Mouse (Mus musculus): ENCODE measurements around the gene Jph2. TPM values are rescaled to one million over a fixed set of nuclear protein-coding genes. Genes with fewer than 3 reads are reported as not detected.
A peak's percentile ranks its signal among the peaks of the same experiment; 100 is the strongest.

Gene Jph2
- polyA plus RNA-seq, 1 experiment = 14.7 TPM

DNA sequence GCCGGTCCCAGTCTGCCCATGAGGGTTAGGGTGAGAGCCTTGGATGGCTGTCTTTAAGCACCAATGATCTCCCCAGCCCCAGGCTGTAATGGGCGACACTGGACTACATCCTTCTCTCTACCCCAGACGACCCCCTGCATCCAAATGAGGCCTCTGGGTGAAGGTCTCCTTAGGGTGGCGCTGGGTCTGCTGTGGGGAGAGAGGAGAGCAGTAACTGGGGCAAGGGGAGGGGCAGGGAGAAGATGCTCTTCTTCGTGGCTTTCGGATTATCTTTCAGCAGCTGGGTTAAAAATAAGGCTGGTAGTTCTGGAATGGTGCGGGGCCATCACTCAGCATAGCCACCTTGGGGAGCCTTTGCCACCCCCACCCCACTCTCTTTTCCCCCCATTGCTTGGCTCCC, 49.1 kb downstream of the Jph2 start:
- 87% methylated on average over 7 of the region's 7 CpGs for WGBS
- TF ChIP-seq POLR2A (IDR thresholded peaks at IDR 0.05; ENCODE audit: control insufficient read depth, extremely low read depth, insufficient read depth, low read length, poor library complexity) (no peak), CTCF (IDR thresholded peaks at IDR 0.05; ENCODE audit: borderline replicate concordance, control insufficient read depth, extremely low read depth, insufficient read depth, low read length, poor library complexity) (no peak)
- Histone ChIP-seq H3K4me3 (ENCODE audit: control insufficient read depth, insufficient read depth, low read length) (no peak overlapping the region), H3K36me3 (ENCODE audit: control insufficient read depth, insufficient read depth, low read length) (no peaks in the 10 kb centered on the region), H3K27me3 (ENCODE audit: control insufficient read depth, insufficient read depth, low read length) (no peaks in the 10 kb centered on the region), H3K27ac (ENCODE audit: control insufficient read depth, insufficient read depth, low read length) (no peak overlapping the region), H3K4me1 (replicated peaks; ENCODE audit: control insufficient read depth, insufficient read depth, low read length) (no peaks in the 10 kb centered on the region)
- DNase-seq = no peak

DNA sequence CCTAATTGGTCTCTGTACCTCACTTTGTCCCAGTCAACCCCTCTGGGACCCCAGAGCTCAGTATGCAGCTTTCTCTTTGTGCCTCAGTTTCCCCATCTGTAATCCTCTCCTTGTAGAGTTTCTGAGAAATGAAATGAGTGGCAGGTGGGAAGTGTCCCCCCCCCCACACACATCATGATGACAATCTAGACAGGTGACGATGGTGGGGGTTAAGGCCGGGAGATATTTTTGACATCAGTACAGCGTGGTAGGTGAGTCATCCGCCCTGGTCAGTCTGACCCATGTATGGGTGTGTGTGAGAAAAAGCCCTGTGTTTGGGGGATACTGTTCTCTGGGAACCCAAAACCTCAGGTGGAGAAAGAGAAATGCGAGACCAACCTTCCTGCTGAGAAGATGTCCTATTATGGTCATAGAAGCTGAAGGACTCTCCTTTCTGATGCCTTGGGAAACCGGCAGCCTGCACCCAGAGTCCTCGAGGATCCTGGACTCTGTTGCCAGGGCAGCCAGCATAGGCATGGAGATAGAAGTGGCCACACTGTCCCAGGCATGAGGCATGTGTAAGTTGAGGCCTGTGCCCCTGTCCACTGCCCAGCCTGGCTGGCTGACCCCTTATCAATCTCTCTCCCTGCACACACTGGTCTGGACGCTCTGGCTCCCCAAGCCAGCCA, 50.1 kb downstream of the Jph2 start:
- Histone ChIP-seq H3K27me3 (ENCODE audit: control insufficient read depth, insufficient read depth, low read length) (no peaks in the 10 kb centered on the region), H3K36me3 (ENCODE audit: control insufficient read depth, insufficient read depth, low read length) (no peaks in the 10 kb centered on the region), H3K27ac (ENCODE audit: control insufficient read depth, insufficient read depth, low read length) (no peak overlapping the region), H3K4me3 (ENCODE audit: control insufficient read depth, insufficient read depth, low read length) (no peak overlapping the region), H3K4me1 (replicated peaks; ENCODE audit: control insufficient read depth, insufficient read depth, low read length) (no peaks in the 10 kb centered on the region)
- no peak for DNase-seq
- 86% methylated on average over 8 of the region's 8 CpGs for WGBS
- TF ChIP-seq CTCF (IDR thresholded peaks at IDR 0.05; ENCODE audit: borderline replicate concordance, control insufficient read depth, extremely low read depth, insufficient read depth, low read length, poor library complexity) (no peak), POLR2A (IDR thresholded peaks at IDR 0.05; ENCODE audit: control insufficient read depth, extremely low read depth, insufficient read depth, low read length, poor library complexity) (no peak)

GRCm38 (mm10) chr2:163346497-163346896, 51.3 kb downstream of the Jph2 start:
- TF ChIP-seq POLR2A (IDR thresholded peaks at IDR 0.05; ENCODE audit: control insufficient read depth, extremely low read depth, insufficient read depth, low read length, poor library complexity) (no peak), CTCF (IDR thresholded peaks at IDR 0.05; ENCODE audit: borderline replicate concordance, control insufficient read depth, extremely low read depth, insufficient read depth, low read length, poor library complexity) (no peak)
- no peaks in the 10 kb centered on the region for H3K4me1 ChIP-seq (replicated peaks; ENCODE audit: control insufficient read depth, insufficient read depth, low read length)
- H3K36me3 ChIP-seq (ENCODE audit: control insufficient read depth, insufficient read depth, low read length) = no peaks in the 10 kb centered on the region
- H3K27ac ChIP-seq (ENCODE audit: control insufficient read depth, insufficient read depth, low read length) = no peak overlapping the region
- no peaks in the 10 kb centered on the region for H3K27me3 ChIP-seq (ENCODE audit: control insufficient read depth, insufficient read depth, low read length)
- no peak for DNase-seq
- 85% methylated on average over 11 of the region's 11 CpGs for WGBS
- H3K4me3 ChIP-seq (ENCODE audit: control insufficient read depth, insufficient read depth, low read length) = no peak overlapping the region

GRCm38 (mm10) chr2:163344976-163345660, 52.7 kb downstream of the Jph2 start:
- DNase-seq = no peak
- Histone ChIP-seq H3K27me3 (ENCODE audit: control insufficient read depth, insufficient read depth, low read length) (no peaks in the 10 kb centered on the region), H3K36me3 (ENCODE audit: control insufficient read depth, insufficient read depth, low read length) (no peaks in the 10 kb centered on the region), H3K4me3 (ENCODE audit: control insufficient read depth, insufficient read depth, low read length) (no peak overlapping the region), H3K4me1 (replicated peaks; ENCODE audit: control insufficient read depth, insufficient read depth, low read length) (no peaks in the 10 kb centered on the region), H3K27ac (ENCODE audit: control insufficient read depth, insufficient read depth, low read length) (no peak overlapping the region)
- 88% methylated on average over 13 of the region's 13 CpGs for WGBS
- TF ChIP-seq CTCF (IDR thresholded peaks at IDR 0.05; ENCODE audit: borderline replicate concordance, control insufficient read depth, extremely low read depth, insufficient read depth, low read length, poor library complexity) (no peak), POLR2A (IDR thresholded peaks at IDR 0.05; ENCODE audit: control insufficient read depth, extremely low read depth, insufficient read depth, low read length, poor library complexity) (no peak)

GRCm38 (mm10) chr2:163343671-163344070, 54.1 kb downstream of the Jph2 start:
- Histone ChIP-seq H3K27ac (ENCODE audit: control insufficient read depth, insufficient read depth, low read length) (no peak overlapping the region), H3K4me3 (ENCODE audit: control insufficient read depth, insufficient read depth, low read length) (no peak overlapping the region), H3K36me3 (ENCODE audit: control insufficient read depth, insufficient read depth, low read length) (no peaks in the 10 kb centered on the region), H3K4me1 (replicated peaks; ENCODE audit: control insufficient read depth, insufficient read depth, low read length) (no peaks in the 10 kb centered on the region), H3K27me3 (ENCODE audit: control insufficient read depth, insufficient read depth, low read length) (peaks cover 8% of the 10 kb centered on the region)
- WGBS = 94% methylated on average over 4 of the region's 4 CpGs
- DNase-seq = peak; percentile 58
- no peak for TF ChIP-seq POLR2A (IDR thresholded peaks at IDR 0.05; ENCODE audit: control insufficient read depth, extremely low read depth, insufficient read depth, low read length, poor library complexity)
- TF ChIP-seq CTCF (IDR thresholded peaks at IDR 0.05; ENCODE audit: borderline replicate concordance, control insufficient read depth, extremely low read depth, insufficient read depth, low read length, poor library complexity) = no peak

DNA sequence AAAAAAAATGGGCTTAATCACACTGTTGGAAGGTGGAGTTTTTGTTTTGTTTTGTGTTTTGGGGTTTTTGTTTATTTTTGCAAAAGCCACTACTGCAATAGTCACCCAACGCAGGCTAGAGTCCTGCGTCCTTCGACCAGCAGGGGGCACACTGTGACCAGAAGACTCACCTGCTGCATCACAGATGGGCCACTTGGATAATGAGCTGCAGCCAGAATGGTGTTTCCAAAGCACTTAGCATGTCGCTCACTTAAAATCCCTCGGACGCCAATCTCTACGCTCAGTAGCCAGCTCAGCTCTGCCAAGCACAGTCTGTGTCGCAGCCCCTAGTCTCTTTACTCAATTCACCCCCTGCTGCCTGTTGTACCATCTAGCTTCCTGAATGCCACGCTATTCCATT, 57.5 kb downstream of the Jph2 start:
- 27% methylated on average over 9 of the region's 9 CpGs for WGBS
- Histone ChIP-seq H3K4me3 (ENCODE audit: control insufficient read depth, insufficient read depth, low read length) (no peak overlapping the region), H3K27me3 (ENCODE audit: control insufficient read depth, insufficient read depth, low read length) (peaks cover 8% of the 10 kb centered on the region), H3K27ac (ENCODE audit: control insufficient read depth, insufficient read depth, low read length) (no peak overlapping the region), H3K36me3 (ENCODE audit: control insufficient read depth, insufficient read depth, low read length) (no peaks in the 10 kb centered on the region), H3K4me1 (replicated peaks; ENCODE audit: control insufficient read depth, insufficient read depth, low read length) (no peaks in the 10 kb centered on the region)
- TF ChIP-seq POLR2A (IDR thresholded peaks at IDR 0.05; ENCODE audit: control insufficient read depth, extremely low read depth, insufficient read depth, low read length, poor library complexity) = no peak
- TF ChIP-seq CTCF (IDR thresholded peaks at IDR 0.05; ENCODE audit: borderline replicate concordance, control insufficient read depth, extremely low read depth, insufficient read depth, low read length, poor library complexity) = peak; percentile 78
- DNase-seq = peak; percentile 49
